Mouse (Mus musculus) liver, adult 2 months (tissue): ENCODE measurements around the gene Sh3bp5l.

Source experiments
- CTCF ChIP-seq: fragments of 200-500 bp; IDR thresholded peaks from 2 replicates; pipeline ENCODE4 v1.5.1; 2011; ENCODE audit warnings: low read depth, low read length, control low read depth
- POLR2A ChIP-seq: fragments of 200-500 bp; IDR thresholded peaks from 2 replicates; pipeline ENCODE4 v1.6.1; 2011; ENCODE audit warnings: low read length, control low read depth; ENCODE audit not compliant: insufficient read depth; ENCODE audit errors: extremely low read depth

GRCm38 (mm10) chr11:58323570-58324340, 6.8 kb upstream of the Sh3bp5l start:
- TF ChIP-seq POLR2A = no peak
- no peak for TF ChIP-seq CTCF
